17 mouse cellular contexts compared by ENCODE assay signal in the genomic region with DNA sequence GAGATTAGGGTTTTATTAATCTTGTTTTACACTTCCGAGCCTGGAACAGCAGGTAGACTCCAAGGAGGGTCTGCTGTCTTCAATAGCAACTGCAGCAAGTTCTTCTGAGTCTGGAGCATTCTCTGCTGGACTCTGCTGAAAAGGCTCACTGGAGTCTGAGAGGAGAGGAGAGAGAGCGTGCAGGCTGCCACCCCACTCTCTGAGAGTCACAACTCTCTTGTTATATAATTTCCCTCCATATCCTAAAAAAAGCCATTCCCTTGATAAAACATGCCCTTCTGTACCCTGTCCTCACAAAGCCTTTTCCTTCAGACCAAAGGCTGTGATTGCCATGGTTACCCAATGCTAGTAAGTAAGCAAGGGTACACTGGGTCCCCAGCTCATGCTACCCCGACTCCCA.
A peak's percentile ranks its signal among the peaks of the same experiment; 100 is the strongest.
DNase-seq lines count a peak whose midpoint lies in the region; ATAC-seq lines count a peak whose summit lies in the region.
"Had no signal": no experiment of that assay in that cellular context is flagged by ENCODE, and none has a peak within 500 bp of the region (broad histone marks: within the 10 kb centered on the region; RNA-seq: fewer than 3 reads in every experiment).

No protein-coding gene starts in this region.

- intact Hi-C loops in heart, postnatal 36 days (cut with DNase I), result no loop called here

- peak; percentile 92 for DNase-seq in heart, adult 11 months
- DNase-seq in heart, postnatal 36 days, result no peak
- DNase-seq in heart, adult 9 months (ENCODE audit: low spot score in 2 of 2), result peak; percentile 10 to 25
- DNase-seq in heart, adult 8-10 months (ENCODE audit: low spot score), result no peak
- DNase-seq in right cerebral cortex, adult 18-20 months, result peak; percentile 2
- no peak for DNase-seq in right cerebral cortex, postnatal 14 days
- DNase-seq: adrenal gland, adult 2 months; adrenal gland, postnatal 10 days; adrenal gland, postnatal 25 days; cerebellum, adult 11-12 months; cerebellum, adult 2 months; cerebellum, adult 9-10 months; cerebellum, postnatal 10 days; cerebellum, postnatal 25 days had no signal

- ATAC-seq in megakaryocyte-erythroid progenitor cell, adult 5-6 weeks (replicated peaks; ENCODE audit: low FRiP score, low TSS enrichment, poor library complexity, severe bottlenecking), result no peak
- ATAC-seq: forebrain, embryonic 13.5 days; forebrain, embryonic 15.5 days had no signal

Comparison
In these comparisons a context has a peak if more than half of its experiments do, and no peak if none do; other contexts are left out.
1. DNase-seq: peak in heart, adult 11 months (single experiment), heart, adult 9 months (2 of 2) and right cerebral cortex, adult 18-20 months (single experiment); none in heart, postnatal 36 days (0 of 2), heart, adult 8-10 months (single experiment) and right cerebral cortex, postnatal 14 days (single experiment).